Mouse (Mus musculus): Measurements from ENCODE around the gene Proca1.
"Not testable (repeated sequence)": the region's sequence is repeated elsewhere in the genome, so short reads cannot be mapped to it uniquely, and the experiment has no call there.

The Proca1 gene

DNA sequence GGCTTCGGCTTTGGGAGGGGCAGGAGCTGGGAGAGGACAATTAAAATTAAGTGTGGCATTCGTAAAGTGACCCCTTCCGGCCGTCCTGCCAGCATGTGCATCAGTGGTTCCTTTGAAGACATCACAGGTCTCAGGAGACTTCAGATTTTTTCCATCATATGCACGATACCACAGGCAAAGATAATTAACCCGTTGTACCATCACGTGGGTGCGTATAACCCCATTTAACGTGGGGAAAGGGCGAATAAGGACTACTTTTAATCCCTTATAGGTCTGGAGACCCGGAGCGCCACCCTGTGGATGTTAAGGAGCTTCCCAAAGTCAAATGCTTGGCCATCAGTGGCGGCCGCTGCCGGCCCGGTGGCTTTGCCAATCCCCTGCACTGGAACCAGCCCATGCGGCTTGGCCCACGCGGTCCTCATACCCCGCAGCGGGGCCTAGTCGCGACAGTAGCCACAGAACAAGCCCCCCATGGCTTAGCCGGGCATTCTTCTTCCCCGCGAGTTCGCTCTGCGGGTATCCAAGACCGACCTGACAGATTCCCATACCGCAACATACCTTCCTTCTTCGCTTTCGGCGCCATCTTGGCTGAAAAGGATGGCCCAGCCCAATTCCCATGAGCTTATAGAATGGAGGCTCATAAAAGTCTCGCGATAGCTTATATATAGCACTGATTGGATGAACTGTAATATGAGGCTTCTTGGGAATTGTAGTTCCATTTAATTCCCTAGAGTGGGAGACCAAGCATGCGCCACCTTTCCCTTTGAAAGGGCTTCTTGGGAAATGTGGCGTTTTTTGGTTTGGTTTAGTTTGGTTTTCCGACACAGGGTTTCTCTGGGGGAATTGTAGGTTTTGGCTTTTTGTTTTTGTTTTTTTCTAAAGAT lies 10.0 kb upstream of the Proca1 start, which contains the start of gene Rpl23a:
Rpl23a (minus strand) TSS at position 624 of the 884 bp plus-strand sequence.
- DNase-seq (ENCODE audit: low spot score) = peak; percentile 91

DNA sequence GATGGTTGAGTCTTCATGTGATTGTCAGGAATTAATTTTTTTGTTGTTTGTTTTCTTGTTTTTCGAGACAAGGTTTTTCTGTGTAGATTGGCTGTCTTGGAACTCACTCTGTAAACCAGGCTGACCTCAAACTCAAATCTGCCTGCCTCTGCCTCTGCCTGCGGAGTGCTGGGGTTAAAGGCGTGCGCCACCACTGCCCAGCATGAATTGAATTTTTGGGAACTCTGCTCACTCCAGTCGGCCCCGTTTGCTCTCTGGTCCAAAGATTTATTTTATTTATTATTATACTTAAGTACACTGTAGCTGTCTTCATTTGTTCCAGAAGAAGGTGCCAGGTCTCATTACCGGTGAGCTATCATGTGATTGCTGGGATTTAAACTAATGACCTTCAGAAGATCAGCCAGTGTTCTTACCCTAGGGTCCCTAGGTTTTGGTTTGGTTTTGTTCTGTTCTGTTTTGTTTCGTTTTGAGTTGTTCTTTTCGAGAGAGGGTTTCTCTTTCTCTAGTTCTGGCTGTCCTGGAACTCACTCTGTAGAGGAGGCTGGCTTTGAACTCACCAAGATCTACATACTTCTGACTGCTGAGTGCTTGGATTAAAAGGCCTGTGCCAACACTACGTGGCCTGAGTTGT lies 9.2 kb upstream of the Proca1 start:
- no peak for DNase-seq (ENCODE audit: low spot score)

DNA sequence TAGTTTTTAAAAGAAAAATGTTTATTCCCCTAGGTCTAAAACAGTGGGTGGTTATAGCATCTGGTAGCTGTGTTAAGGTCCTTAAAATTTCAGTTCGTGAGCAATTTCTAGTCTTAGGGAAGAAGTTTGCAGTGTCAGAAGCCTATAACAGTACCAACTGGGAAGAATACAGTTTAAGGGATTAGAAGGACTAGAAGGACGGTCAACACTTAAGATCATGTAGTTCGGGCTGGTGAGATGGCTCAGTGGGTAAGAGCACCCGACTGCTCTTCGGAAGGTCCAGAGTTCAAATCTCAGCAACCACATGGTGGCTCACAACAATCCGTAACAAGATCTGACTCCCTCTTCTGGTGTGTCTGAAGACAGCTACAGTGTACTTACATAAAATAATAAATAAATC lies 8.5 kb upstream of the Proca1 start:
- DNase-seq (ENCODE audit: low spot score) = not testable (repeated sequence)

DNA sequence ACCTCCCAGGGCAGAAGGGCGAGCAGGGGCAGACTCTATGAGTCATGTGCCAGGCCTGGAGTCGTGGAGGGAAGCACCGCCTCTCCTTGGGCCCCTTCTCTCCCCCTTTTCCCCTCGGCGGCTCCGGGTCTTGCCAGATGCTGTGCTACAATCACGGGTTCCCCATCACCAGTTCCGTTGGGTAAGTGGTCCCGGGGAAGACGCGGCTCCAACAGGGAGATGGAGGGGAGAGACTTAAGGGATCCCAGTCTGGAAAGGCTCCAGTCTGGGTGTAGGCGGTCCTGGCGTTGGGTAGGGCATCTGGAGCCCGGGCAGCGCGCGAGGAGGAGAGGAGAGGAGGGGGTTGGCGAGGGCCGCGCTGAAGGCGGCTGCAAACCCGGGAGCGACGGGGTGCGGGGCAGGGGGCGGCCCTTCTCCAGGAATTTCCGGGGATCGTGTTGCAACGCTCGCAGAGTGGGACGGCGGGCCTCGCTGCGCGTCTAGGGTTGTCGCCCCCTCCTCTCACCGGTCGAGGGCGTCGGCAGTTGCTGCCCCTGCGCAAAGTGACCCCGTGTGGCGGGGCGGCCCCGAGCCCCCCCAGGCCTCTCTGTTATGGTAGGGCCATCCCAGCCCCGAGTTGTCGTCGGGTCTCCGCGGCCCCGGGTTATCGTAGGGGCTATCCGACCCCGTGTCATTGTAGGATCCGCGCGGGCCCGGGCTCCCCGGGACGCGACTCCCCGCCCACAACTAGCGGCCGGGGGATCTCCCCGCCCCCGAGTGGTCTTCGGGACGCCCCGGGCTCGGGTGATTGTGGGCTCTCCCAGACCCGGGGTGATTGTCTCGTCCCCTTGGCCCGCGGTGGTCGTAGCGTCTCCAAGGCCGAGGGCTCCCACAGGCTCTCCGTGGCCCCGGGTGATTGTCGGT lies 4.6 kb upstream of the Proca1 start, which contains the start of gene Rab34:
Rab34 (plus strand) TSS at position 100 of the 903 bp plus-strand sequence.
- DNase-seq (ENCODE audit: low spot score) = peak; percentile 86

DNA sequence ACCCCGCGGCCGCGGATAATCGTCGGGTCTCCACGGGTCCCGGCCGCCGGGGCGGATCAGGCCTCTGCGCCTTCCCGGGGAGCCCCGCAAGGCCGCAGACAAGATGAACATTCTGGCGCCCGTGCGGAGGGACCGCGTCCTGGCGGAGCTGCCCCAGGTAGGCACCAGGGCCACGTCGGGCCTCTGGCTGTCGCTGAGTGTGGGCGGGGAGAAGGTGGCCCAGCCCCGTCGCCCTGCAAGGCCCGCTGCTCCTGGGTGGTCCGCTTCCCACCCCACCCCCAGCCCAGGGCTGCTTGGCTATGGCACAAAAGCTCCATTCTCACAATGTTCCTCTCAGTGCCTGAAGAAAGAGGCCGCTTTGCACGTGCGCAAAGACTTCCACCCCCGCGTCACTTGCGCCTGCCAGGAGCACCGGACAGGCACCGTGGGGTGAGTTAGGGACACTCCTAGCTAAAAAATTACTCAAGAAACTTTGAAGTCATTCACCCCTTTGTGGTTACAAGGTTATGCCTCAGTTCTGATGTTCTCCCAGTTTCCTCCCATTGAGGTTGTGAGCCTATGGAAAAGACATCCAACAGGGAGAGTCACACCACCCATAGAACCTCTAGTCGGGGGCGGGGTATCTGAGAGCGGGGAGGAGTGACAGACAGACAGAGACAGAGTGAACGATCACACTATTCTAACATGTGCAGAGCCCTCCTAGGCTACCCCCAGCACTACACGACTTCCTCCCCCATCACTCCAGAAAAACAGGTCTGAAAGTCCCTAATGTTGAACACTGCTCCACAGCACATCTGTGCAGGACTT lies 3.8 kb upstream of the Proca1 start:
- DNase-seq (ENCODE audit: low spot score) = peak; percentile 88

DNA sequence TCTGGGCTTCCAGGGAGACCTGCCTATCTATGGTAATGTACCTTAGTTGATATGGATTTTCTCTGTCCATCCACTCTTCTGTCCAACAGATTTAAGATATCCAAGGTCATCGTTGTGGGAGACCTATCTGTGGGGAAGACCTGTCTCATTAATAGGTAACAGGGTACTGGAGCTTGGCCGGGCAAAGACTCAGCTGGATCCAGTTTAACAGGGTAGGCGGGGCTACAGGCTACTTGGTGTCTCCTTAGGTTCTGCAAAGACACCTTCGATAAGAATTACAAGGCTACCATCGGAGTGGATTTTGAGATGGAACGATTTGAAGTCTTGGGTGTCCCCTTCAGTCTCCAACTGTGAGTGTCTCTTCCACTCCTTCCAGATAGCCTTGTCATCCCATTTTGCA lies 3.2 kb upstream of the Proca1 start:
- DNase-seq (ENCODE audit: low spot score) = no peak

DNA sequence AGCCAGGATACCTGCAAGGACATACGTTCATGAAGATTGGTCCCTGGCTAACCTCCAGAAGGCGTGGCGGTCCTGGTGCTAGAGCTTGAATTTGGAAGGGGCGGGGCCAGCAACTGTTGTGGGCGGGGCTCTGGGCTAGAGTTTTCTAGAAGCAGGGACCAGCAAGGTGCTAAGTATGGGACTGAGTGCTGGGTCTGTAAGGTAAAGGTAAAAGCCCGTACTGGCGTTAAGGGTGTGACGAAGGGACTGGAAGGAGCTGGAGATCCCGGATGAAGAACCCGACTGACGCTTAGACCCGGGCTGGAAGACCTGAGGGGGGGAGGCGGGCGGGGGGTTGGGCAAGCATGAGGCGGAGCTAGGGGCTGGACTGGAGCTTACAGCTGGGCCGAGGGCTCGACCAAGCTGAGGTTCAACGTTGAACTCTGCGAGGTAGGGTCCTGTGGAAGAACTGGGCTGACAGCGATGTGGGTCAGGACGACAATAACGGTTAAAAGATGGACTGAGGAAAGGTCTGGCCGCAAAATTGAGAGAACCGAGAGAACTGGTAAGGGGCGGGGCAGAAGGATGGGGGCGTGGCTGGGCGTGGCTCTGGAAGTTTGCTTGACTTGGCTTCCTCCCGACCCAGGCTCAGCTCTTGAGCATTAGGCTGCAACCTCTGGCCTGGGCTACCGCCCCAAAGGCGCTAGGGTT lies 1.4 kb downstream of the Proca1 start:
- peak; percentile 81 for DNase-seq (ENCODE audit: low spot score)

DNA sequence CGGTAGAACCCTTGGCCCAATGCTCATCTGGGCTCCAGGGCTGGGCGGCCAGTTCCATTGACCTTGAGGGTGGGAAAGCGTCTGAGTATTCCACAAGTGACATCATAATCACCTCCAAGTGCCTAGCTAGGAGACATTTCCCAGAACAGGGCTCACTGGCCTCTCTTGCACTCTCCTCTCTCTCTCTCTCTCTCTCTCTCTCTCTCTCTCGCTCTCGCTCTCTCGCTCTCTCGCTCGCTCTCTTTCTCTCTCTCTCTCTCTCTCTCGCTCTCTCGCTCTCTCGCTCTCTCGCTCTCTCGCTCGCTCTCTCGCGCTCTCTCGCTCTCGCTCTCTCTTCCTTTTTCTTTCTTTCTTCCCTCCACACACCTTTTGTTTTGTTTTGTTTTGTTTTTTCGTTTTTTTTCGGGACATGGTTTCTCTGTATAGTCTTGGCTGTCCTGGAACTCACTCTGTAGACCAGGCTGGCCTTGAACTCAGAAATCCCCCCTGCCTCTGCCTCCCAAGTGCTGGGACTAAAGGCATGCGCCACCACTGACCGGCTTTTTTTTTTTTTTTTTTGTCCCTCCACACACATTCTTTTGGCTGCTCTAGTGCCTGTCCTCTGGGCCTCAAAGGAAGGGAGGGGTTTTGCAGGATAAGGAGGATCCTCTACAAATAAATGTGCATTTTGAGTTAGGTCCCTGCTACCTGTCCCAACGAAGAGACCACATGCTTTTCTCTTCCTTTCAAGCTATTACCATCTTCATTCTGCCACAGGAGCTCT lies 2.1 kb downstream of the Proca1 start:
- DNase-seq (ENCODE audit: low spot score) = no peak

DNA sequence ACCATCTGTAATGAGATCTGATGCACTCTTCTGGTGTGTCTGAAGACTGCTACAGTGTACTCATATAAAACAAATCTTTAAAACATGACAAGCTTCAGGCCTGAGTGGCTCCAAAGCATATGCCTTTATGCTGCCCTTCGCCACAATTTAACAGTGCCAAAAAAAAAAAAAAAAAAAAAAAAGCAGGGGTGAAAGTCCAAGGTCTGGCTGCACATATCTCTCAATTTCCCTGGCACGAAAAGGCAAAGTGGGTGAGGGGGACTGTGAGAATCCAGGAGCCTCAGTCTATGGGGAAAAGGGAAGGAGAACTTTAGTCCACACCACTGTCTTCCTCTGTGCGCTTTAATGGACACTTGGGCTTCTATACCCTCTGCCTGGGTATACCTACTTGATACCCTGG lies 9.2 kb downstream of the Proca1 start:
- no peak for DNase-seq (ENCODE audit: low spot score)

DNA sequence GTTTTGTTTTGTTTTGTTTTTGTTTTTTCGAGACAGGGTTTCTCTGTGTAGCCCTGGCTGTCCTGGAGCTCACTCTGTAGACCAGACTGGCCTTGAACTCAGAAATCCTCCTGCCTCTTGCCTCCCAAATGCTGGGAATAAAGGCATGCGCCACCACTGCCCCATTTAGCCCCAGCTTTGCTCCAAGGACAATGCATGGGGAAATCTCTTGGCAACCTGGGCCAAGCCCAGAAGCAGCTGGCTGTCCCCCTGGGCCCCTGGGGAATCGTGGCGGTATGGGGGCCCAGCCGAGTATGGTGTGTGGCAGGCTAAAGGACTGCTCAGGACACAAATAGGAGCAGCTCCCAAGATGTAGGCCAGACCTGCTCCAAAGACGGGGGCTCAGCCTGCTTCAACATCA lies 11.1 kb downstream of the Proca1 start:
- DNase-seq (ENCODE audit: low spot score) = no peak

DNA sequence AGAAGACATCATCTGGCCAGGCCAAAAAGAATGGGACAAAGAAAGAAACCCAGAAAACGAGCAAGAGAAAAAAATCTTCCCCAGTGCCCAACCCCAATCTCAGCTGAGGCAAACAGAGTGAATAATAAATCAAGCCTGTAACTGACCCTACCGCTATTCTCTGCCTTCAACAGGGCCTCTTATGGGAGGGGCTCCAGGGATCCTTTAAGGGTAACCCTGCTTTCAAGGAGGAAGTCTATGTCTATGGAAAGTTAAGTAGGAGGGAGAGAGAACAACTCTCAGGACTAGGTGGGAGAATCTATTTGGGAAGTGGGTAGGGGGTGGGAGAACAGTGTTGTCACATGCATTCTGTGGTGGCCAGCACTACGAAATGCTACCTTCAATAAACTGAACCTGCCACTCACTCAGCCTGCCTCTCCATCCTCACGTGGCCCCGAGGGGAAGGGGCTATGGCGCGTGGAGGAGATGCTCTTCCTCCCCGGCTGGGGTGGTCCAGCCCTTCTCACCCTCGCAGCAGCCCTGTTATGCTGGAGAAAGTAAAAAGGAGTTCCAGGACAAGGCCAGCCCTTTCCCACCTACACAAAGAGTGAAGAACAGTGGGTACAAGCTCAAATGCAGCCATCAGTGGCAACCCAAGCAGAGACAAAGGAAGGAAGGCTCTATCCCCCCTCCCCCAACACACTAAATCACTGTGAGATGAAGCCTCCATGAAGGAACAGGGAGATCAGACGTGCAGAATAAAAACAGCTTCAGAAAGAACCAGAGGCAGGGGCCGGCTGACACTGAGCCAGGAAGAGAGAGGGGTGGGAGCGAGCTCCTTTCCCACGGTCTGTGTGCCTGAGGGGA lies 12.4 kb downstream of the Proca1 start:
- DNase-seq (ENCODE audit: low spot score) = no peak

DNA sequence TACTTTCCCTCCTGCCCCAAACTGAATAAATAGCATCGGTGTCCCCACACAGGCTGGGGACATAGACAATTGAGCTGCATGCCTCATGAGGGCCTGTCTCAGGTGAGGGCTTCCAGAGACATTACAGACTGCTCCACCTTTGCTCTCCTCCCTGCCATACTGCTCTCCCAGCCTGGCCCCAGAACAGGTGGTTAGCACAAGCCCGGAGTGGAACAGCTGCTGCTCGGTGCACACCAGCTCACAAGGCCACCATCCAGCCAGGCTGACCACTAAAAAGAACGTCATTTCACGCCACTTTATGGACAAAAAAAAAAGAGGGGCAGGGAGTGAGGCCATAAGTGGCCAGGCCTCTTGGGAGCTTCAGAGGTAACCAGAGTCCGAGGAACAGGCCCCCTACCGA lies 14.0 kb downstream of the Proca1 start:
- DNase-seq (ENCODE audit: low spot score) = no peak

DNA sequence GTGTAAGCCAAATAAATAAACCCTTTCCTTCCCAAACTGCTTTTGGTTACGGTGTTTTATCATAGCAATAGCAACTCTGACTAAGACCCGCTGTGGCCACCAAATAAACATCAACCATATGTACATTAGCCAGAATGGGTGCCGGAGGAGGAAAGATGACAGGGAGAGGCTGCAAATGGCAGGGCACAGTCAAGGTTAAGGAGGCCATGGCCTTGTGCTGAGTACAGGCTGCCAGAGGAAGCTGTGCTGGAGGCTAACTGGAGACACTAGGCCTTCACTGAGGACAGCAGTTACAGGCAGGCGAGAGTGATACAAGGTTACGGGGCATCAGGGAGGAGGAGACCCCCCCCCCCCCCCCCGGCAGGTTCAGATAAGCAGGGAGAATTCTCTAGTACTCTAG lies 16.7 kb downstream of the Proca1 start:
- DNase-seq (ENCODE audit: low spot score) = peak; percentile 41

DNA sequence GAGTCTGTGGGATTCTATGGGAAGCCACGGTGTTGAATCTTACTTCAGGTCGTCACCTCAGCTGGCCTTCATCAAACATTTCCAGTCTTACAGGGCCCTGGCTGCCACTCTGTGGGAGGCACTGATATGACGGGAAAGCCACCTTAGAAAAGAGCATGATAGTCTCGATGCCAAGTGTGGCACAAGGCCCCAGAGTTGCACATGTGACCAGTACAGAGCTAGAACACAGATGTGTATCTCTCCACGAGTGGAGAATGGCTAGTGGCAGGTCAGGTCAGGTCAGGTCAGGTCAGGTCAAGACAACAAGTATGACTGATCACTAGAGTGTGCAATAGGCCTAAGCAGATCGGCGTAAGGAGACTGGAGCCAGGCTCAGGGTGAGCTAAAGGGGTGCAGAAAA lies 17.4 kb downstream of the Proca1 start:
- DNase-seq (ENCODE audit: low spot score) = peak; percentile 62

DNA sequence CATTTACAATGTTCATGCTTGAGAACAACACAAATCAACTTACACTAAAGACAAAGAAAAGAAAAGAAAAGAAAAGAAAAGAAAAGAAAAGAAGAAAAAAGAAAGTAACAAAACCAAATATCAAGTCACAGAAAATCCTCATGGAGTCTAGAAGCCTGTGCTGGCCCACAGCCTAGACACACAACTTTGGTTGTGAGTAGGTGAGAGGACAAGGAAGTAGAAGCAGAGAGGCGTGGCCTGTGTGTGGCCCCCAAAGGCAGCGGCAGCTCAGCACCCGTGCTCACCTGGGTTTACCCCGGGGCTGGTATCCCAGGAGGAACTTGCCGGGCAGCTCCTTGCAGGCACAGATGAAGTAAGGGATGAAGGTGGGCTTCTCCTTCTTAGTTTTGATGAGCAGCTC lies 18.3 kb downstream of the Proca1 start:
- no peak for DNase-seq (ENCODE audit: low spot score)

DNA sequence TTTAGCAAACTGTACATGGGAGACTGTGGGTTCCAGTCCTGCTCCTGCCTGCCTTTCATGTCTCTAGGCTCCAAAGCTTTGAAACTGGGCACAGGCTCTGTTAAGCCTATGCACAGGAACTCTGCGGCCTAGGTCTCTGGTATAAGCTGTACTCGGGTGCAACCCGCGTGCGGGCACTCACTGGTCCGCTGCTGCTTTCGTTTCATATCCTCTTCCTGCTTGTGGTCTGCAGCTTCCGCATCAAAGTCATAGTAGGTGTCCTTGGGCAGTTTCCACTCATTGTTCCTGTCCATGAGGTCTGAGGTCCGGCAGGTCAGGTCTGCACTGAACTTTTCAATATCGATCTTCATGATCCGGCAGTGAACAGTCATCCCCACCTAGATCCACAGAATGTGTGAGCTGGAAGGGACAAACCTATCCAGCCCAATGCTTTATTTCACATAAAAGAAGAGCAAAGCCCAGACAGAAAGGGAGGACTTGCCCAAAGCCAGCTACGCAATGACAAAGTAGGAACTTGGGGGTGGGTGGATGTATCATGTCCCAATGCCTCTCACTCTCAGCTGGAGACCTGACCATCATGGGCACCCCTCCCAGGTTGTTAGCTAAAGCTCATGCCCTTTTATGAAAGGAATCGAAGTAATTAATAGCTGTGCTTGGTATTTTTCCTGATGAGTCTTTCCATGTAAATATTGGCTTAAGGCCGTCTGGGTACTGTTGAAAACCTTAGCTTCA lies 20.1 kb downstream of the Proca1 start:
- DNase-seq (ENCODE audit: low spot score) = no peak

DNA sequence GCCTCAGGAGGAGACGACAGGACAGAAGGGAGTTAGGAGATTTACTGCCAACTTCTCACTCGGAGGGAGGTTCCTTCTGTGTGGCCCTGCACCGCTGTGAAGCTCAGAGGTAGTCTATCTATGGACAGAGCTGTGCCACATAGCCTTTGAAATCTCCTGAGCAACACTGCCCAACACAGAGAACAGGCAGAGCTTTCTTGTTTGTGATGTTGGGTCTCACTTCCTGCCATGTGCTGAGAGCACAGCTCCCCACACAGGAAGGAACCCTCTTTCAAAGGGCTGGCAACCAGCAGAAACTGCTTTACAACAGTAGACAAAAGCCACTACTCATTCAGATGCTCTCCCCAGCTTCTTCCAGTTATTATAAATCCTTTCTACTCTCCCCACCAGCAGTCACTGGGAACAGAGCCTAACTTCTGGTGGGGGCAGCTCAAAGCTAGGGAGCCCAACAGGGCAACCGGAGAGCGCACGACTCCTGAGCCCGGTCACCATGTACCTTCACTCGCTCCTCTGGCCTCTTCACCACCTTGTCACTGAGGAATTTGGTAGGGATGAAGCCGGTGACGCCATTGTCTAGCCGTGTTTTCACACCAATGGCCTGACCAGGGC lies 22.6 kb downstream of the Proca1 start:
- no peak for DNase-seq (ENCODE audit: low spot score)

DNA sequence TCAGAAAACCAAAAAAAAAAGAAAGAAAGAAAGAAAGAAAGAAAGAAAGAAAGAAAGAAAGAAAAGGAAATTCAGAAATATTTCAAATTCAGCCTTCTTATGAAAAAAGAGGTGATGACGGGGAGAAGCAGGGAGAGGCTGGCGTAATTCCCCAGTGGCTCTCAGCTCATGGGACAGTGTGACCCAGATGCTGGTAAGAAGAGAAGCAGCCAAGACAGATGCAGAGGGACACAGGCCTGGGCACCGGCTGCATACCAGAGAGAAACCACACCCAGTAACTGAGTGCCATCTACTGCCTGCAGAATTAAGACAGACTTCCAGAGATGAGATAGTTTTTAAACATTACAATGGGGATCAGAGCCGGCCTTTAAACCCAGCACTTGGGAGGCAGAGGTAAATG lies 30.4 kb downstream of the Proca1 start:
- DNase-seq (ENCODE audit: low spot score) = no peak

Data from testis, postnatal 14 days (tissue).